Mouse (Mus musculus): ENCODE data around the gene Chmp6.

DNA sequence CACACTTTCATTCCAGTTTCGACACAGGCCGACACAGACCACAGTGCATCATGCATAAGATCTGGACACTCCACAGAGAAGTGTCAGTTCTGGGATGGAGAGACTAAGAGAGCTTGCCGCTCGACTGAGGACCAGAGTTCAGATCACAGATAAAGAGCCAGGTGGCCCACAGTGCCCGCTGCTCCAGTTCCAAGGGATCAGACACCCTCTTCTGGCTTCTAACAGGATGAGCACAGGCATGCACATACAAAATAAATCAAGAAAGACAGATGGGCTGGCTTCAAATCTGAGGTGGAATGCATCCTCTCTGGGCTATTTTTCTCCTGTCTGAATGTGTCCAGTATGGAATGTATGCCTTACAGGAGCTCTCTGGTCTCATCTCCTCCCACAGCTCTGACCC is 13.5 kb downstream of the Chmp6 start:
- no peak for TF ChIP-seq CTCF (IDR thresholded peaks at IDR 0.05; ENCODE audit: extremely low read depth, insufficient read depth, low read length)
- TF ChIP-seq POLR2A (IDR thresholded peaks at IDR 0.05; ENCODE audit: extremely low read depth, insufficient read depth, low read length), result no peak
